Mouse (Mus musculus): Measurements from ENCODE around the gene Hps6. TPM values are rescaled to one million over a fixed set of nuclear protein-coding genes. Genes with fewer than 3 reads are reported as not detected.

Hps6 gene
- polyA plus RNA-seq, 1 experiment from 2014 or later = 3.8 TPM

Other genes starting within 250 kb of the Hps6 start
- 86.8 and 88.0 TPM in 2 replicates for gene Mgea5, start 219.7 kb upstream of the Hps6 start, polyA plus RNA-seq (2015; fragmentation: Nextera tagmentation; extraction: Ambion mirVana)
- gene Kcnip2, start 187.4 kb upstream of the Hps6 start, polyA plus RNA-seq (2015; fragmentation: Nextera tagmentation; extraction: Ambion mirVana) = 5.1 and 6.8 TPM in 2 replicates
- 22.8 and 23.9 TPM in 2 replicates for gene Armh3, start 5.0 kb upstream of the Hps6 start, polyA plus RNA-seq (2015; fragmentation: Nextera tagmentation; extraction: Ambion mirVana)
- 18.7 and 22.2 TPM in 2 replicates for gene Pprc1, start 41.4 kb downstream of the Hps6 start, polyA plus RNA-seq (2015; fragmentation: Nextera tagmentation; extraction: Ambion mirVana)
- gene Ldb1, start 41.7 kb downstream of the Hps6 start, polyA plus RNA-seq (2015; fragmentation: Nextera tagmentation; extraction: Ambion mirVana) = 120 and 127 TPM in 2 replicates
- 73.4 and 79.5 TPM in 2 replicates for gene Nolc1, start 72.4 kb downstream of the Hps6 start, polyA plus RNA-seq (2015; fragmentation: Nextera tagmentation; extraction: Ambion mirVana)
- gene Elovl3, start 128.4 kb downstream of the Hps6 start, polyA plus RNA-seq (2015; fragmentation: Nextera tagmentation; extraction: Ambion mirVana) = not detected in 2 replicates
- gene Pitx3, start 144.8 kb downstream of the Hps6 start, polyA plus RNA-seq (2015; fragmentation: Nextera tagmentation; extraction: Ambion mirVana) = 0.23 and 0.31 TPM in 2 replicates
- gene Gbf1, start 149.0 kb downstream of the Hps6 start, polyA plus RNA-seq (2015; fragmentation: Nextera tagmentation; extraction: Ambion mirVana) = 71.6 and 80.4 TPM in 2 replicates